Mouse (Mus musculus): ENCODE data around the gene Zfp57.

GRCm38 (mm10) chr17:37049570-37050310 is 48.8 kb downstream of the Zfp57 start:
- TF ChIP-seq CTCF (IDR thresholded peaks at IDR 0.05; ENCODE audit: low read depth, low read length) (peak; percentile 55), POLR2A (IDR thresholded peaks at IDR 0.05; ENCODE audit: insufficient read depth, low read length) (no peak), EP300 (IDR thresholded peaks at IDR 0.05; ENCODE audit: insufficient read depth, low read depth, low read length) (no peak)

Data from ES-Bruce4 (cell line).